Mouse (Mus musculus) hindbrain, embryonic 16.5 days (tissue): Measurements from ENCODE around the gene H2afz. TPM values are rescaled to one million over a fixed set of nuclear protein-coding genes. Genes with fewer than 3 reads are reported as not detected.
A peak's percentile ranks its signal among the peaks of the same experiment; 100 is the strongest.

Experiments used
- ATAC-seq: fragments of 200-750 bp; cut with Nextera tagmentation; 2 replicates; pipeline ENCODE4 v1.8.0; 2017; ENCODE audit warnings: moderate TSS enrichment, moderate library complexity
- H3K27ac ChIP-seq: fragments of 300-500 bp; sonication (generic); 2 replicates; pipeline ENCODE4 v1.5.1; 2014; ENCODE audit warnings: low read depth, mild to moderate bottlenecking, control low read depth, low read length, moderate library complexity
- H3K27me3 ChIP-seq: fragments of 300-500 bp; sonication (generic); replicated peaks from 2 replicates; pipeline ENCODE4 v1.6.1; 2014; ENCODE audit warnings: low read length; ENCODE audit not compliant: control insufficient read depth, insufficient read depth
- H3K36me3 ChIP-seq: fragments of 300-500 bp; sonication (generic); 2 replicates; pipeline ENCODE4 v1.6.1; 2014; ENCODE audit warnings: mild to moderate bottlenecking, low read length, moderate library complexity, mixed read lengths; ENCODE audit not compliant: control insufficient read depth, insufficient read depth
- H3K4me1 ChIP-seq: fragments of 300-500 bp; sonication (generic); 2 replicates; pipeline ENCODE4 v1.6.1; 2014; ENCODE audit warnings: low read depth, low read length; ENCODE audit not compliant: control insufficient read depth, insufficient read depth
- H3K4me2 ChIP-seq: fragments of 300-500 bp; sonication (generic); 2 replicates; pipeline ENCODE4 v1.6.1; 2014; ENCODE audit warnings: mild to moderate bottlenecking, low read length, control low read depth, moderate library complexity
- H3K4me3 ChIP-seq: fragments of 300-500 bp; sonication (generic); 2 replicates; pipeline ENCODE4 v1.5.1; 2014; ENCODE audit warnings: mild to moderate bottlenecking, low read length, control low read depth, moderate library complexity
- H3K9ac ChIP-seq: fragments of 300-500 bp; sonication (generic); 2 replicates; pipeline ENCODE4 v1.6.1; 2014; ENCODE audit warnings: low read depth, mild to moderate bottlenecking, control low read depth, low read length, moderate library complexity
- H3K9me3 ChIP-seq: fragments of 300-500 bp; sonication (generic); 2 replicates; pipeline ENCODE4 v1.6.1; 2014; ENCODE audit warnings: mild to moderate bottlenecking, low read length, moderate library complexity; ENCODE audit not compliant: control insufficient read depth
- WGBS: fragments of 180-500 bp; shearing (Covaris S2); extraction: QIAGEN DNeasy Blood & Tissue Kit; methylation state at CpG from one replicate; pipeline ENCODE4 v1.1.7; 2014; 5-methylcytosine and 5-hydroxymethylcytosine counted together
- polyA plus RNA-seq: library from polyadenylated mRNA; unstranded; fragments of >200 nt; fragmentation: Nextera tagmentation; extraction: Ambion mirVana; gene quantifications from 2 replicates; pipeline ENCODE4 v1.2.1, GENCODE M21; 2015

The H2afz gene
- polyA plus RNA-seq, 1 experiment from 2014 or later: 683 TPM

DNA sequence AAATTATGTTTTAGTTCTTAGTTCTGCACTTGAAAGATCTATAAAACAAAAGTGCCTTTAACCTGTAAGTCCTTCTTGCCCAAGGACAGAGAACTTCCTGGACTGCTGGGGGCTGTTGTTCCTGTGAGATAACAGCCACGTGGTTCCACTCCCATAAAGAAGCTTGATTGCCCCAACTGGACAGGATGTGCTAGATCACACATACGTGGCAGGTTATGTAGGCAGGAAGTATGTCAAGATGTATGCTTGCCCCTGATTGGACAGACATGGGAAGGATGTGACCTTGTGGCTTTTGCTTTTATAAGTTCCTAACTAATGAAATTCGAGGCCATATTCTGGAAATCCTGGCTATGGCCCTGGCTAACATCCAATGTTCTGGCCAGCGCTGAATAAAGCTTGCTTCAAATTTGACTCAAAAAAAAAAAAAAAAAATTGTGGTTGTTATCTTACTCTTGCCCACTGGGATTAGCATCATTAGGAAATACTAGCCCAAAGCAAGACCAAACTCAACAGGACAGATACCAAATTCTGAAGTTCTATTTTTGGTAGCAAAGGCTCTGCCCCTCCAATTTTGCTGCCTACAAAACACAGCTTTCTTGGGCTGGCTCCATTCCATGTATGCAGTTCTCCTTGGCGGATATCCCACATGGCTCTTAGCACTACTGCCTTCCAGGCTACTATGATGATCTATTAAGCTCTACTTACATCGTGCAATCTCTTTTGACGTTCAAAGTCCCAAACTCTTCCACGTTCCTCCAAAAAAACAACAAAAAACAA lies 3.7 kb upstream of the H2afz start:
- Histone ChIP-seq H3K4me1 (peaks cover 5% of the 10 kb centered on the region), H3K27ac (no peak overlapping the region), H3K4me3 (no peak overlapping the region), H3K9me3 (no peaks in the 10 kb centered on the region), H3K36me3 (no peaks in the 10 kb centered on the region), H3K27me3 (no peaks in the 10 kb centered on the region), H3K4me2 (no peak overlapping the region), H3K9ac (no peak overlapping the region)
- 75% methylated on average over 8 of the region's 8 CpGs for WGBS
- no peak for ATAC-seq

DNA sequence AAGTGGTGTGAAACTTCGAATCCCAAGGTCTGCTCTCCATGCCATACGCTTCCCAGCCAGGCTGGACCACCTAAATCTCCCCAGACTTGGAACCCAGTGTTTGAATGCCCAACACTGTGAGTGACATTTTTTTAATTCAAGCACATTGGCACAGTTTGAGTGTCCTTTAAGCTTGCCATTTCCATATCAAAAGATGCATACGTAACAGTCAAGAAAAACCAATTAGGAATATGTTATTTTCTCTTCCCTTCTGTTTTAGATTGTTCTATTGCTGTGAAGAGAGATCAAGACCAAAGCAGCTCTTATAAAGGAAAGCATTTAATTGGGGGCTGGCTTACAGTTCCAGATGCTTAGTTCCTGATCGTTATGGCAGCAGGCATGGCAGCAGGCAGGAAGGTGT lies 2.9 kb upstream of the H2afz start:
- H3K4me2 ChIP-seq: no peak overlapping the region
- no peak overlapping the region for H3K4me3 ChIP-seq
- peaks cover 7% of the 10 kb centered on the region for H3K4me1 ChIP-seq
- H3K36me3 ChIP-seq: no peaks in the 10 kb centered on the region
- WGBS: 85% methylated on average over 4 of the region's 4 CpGs
- H3K27ac ChIP-seq: no peak overlapping the region
- no peaks in the 10 kb centered on the region for H3K9me3 ChIP-seq
- ATAC-seq: no peak
- no peak overlapping the region for H3K9ac ChIP-seq
- H3K27me3 ChIP-seq: no peaks in the 10 kb centered on the region

DNA sequence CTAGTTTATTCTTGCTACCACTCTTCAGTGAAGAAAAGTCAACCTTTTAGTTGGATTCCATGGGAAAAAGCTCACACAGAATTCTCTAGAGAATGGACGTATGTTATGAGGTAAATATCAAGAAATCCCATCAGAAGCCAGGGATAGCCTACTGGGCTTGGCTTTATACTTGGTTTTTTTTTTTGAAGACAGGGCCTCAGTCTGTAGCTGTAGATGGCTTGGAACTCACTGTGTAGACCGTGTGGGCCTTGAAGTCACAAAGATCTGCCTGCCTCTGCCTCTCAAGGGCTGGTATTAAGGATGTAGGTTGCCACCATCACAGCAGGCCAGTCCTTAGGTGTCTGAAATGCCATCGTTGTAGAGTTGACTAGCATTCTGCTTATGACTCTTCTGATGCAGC lies 1.7 kb upstream of the H2afz start:
- Histone ChIP-seq H3K9me3 (no peaks in the 10 kb centered on the region), H3K36me3 (no peaks in the 10 kb centered on the region), H3K4me3 (no peak overlapping the region), H3K27ac (no peak overlapping the region), H3K4me2 (no peak overlapping the region), H3K27me3 (no peaks in the 10 kb centered on the region), H3K4me1 (peaks cover 11% of the 10 kb centered on the region), H3K9ac (no peak overlapping the region)
- ATAC-seq: no peak
- WGBS: 95% methylated on average over 3 of the region's 3 CpGs

DNA sequence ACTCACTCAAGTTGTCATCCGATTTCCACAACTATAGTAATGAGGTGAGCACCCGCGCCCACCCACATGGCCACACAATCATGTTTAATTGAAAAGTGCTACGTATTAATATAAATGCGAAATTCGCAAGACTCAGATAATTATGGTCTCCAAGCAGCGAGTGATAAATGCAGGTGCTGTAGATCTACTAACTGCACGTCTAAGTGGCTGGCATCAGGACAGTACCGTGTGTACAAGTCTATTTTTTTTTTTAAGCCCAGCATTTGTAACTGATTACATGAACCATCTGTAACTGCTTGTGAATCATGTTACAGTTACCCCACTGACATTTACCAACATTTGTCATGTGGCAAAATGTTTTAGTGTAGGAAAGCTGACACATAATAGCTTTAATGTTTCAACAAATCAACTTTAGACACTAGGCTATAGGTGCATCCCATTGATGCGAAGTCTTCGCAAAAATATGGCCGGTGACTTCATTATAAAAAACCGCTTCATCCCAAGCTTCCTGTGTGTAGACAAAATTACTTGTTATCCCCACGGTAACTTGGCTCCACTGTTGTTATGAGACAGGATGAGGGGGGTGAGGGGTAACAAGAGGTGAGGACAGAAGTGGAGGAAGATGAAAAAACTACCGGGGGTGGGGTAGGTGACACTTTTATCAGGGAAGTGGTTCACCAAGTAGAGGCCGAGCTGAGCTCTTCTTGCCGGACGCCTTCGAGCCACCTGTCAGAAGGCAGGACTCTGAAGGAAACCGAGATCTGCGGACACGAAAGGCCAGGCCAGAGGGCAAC lies 760 bp upstream of the H2afz start:
- H3K9ac ChIP-seq: peak overlapping the region; percentile 82
- WGBS: 33% methylated on average over 22 of the region's 22 CpGs
- H3K27ac ChIP-seq: peak overlapping the region; percentile 88
- H3K36me3 ChIP-seq: no peaks in the 10 kb centered on the region
- no peaks in the 10 kb centered on the region for H3K9me3 ChIP-seq
- H3K27me3 ChIP-seq: no peaks in the 10 kb centered on the region
- H3K4me1 ChIP-seq: peaks cover 13% of the 10 kb centered on the region
- peak overlapping the region; percentile 85 for H3K4me3 ChIP-seq
- peak overlapping the region; percentile 62 for H3K4me2 ChIP-seq
- ATAC-seq: no peak

DNA sequence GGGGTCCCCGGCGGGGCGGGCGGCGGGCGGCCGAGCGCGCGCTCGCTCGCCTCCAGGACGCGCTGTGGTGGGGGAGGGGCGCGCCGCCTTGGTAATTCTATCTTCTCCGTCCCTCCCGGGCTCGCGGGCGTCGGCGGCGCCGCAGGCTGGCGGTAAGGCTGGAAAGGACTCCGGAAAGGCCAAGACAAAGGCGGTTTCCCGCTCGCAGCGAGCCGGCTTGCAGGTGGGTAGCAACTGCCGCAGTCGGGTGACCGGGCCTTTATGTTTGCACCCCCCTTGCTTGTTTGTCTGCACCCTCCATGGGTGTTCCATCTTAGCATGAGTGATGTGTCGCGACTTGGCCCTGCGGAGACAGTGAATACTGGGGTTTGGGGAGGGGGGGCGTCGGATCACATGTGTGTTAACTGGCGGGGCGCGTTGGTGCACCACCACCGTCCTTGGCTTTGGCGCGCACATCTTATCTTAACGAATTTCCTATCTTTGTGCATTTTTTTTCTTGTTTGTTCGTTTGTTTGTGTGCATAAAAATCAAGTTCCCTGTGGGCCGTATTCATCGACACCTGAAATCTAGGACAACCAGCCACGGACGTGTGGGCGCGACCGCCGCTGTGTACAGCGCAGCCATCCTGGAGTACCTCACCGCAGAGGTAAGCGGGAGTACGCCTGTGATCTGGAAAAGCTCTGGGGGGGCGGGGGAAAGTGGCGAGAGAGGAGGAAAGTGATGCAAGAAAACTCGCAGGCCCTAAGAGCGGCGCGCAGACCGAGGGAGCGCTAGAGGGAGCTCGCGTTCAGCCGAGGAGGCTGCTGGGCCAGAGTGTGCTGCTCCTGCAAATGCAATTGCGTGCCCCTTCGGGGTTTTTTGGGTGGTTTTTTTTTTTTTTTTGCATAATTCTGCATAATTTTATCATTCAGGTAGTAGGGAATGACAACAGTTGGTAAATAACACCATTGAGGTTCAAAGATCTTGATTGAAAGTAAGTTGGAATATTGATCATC lies 998 bp downstream of the H2afz start:
- peak overlapping the region; percentile 53 for H3K4me2 ChIP-seq
- H3K27me3 ChIP-seq: no peaks in the 10 kb centered on the region
- no peaks in the 10 kb centered on the region for H3K36me3 ChIP-seq
- peak overlapping the region; percentile 95 for H3K27ac ChIP-seq
- no peaks in the 10 kb centered on the region for H3K9me3 ChIP-seq
- peak; percentile 60 for ATAC-seq
- peak overlapping the region; percentile 85 for H3K4me3 ChIP-seq
- under 1% methylated on average over 57 of the region's 74 CpGs for WGBS
- H3K9ac ChIP-seq: peak overlapping the region; percentile 92
- H3K4me1 ChIP-seq: peaks cover 21% of the 10 kb centered on the region

DNA sequence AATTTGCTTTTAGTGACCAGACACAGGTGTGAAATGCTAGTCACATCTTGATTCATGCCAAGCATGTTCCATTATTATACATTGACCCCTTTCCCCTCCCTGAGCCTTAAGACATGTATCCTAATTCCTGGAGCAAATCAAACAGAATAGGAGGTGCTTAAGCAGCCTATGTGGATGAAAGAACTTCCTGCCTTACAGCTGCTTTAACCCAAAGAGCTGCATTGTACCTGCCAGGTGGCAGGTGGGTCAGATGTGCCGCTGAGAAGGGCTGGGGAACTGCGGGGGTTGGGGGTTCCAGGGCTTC lies 2.8 kb downstream of the H2afz start:
- Histone ChIP-seq H3K4me2 (peak overlapping the region; percentile 83), H3K9me3 (no peaks in the 10 kb centered on the region), H3K4me3 (peak overlapping the region; percentile 94), H3K36me3 (no peaks in the 10 kb centered on the region), H3K27ac (peak overlapping the region; percentile 99), H3K9ac (peak overlapping the region; percentile 100), H3K4me1 (peaks cover 21% of the 10 kb centered on the region), H3K27me3 (no peaks in the 10 kb centered on the region)
- ATAC-seq: no peak
- 0% methylated on average over 2 of the region's 2 CpGs for WGBS

DNA sequence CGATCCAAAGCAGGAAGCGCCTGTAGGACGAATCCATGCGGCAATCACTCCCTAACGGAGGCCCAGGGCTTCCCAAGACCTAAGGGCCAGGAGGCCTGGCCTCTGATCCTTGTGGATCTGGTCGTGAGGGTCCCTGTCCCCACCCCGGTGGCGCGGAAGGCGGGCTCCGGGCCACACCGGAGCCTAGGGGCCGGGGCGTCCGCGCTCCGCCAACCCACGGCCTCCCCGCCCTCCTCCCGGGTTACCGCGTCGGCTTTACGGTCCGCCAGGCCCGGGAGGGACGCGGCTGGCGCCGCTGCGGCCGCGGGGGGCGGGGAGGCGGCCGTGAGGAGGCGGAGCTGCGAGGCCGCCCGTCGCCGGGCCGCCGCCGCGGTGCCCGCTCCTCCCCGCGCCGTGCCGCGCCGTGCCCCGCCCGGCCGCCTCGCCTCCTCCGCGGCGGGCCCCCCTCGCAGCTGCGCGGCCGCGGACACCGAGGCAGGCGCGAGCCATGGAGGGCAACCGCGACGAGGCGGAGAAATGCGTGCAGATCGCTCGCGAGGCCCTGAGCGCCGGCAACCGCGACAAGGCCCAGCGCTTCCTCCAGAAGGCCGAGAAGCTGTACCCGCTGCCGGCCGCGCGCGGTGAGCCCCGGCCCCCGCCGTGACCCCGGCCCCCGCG lies 3.3 kb downstream of the H2afz start, which contains the start of gene Dnajb14:
Gene Dnajb14, plus strand, starts transcription at position 239 of the 657 bp plus-strand sequence.
- peak within 1 kb of the TSS; percentile 100 for H3K9ac ChIP-seq
- no peaks in the 10 kb centered on the region for H3K9me3 ChIP-seq
- peak within 1 kb of the TSS; percentile 83 for H3K4me2 ChIP-seq
- H3K4me1 ChIP-seq: peaks cover 21% of the 10 kb centered on the region
- H3K36me3 ChIP-seq: no peaks in the 10 kb centered on the region
- WGBS: under 1% methylated on average over 41 of the region's 94 CpGs
- H3K4me3 ChIP-seq: peak within 1 kb of the TSS; percentile 94
- H3K27ac ChIP-seq: peak within 1 kb of the TSS; percentile 99
- ATAC-seq: peak; percentile 25
- no peaks in the 10 kb centered on the region for H3K27me3 ChIP-seq

DNA sequence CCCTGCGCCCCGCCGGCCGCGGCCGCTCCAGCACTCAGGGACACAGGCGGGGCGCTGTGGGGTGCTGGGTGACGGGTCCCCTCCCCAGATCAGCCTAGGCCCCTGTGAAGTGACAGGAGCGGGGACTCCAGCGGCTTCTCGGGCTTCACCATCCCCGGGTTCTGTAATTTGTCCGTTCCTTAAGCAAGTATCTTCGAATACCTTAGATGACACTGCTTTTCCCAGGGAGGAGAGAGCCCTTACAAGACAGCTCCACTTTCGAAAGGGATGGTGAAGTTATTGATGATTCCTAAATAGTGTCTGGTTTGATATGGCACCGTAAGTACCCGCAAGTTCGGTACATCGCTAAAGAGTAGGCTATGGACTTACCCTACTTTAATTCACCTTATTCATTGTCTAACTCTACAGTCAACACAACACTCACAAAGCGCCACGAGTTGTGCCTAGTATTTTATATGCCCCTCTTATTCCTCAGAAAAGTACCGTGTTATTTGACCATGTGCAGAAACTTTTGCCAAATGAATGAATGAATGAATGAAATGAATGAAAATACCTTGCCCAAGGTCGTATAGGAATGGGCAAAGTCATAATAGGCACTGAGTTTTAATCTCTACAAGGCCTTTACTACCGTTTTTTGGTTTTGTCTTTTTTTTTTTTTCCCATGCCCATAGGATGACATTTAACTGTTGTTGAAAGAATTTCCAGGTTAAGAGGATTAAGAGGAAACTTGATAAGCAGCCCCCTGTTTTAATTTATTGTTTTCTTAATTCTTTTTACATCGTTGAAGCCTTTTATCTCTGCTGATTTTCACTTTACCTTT lies 4.0 kb downstream of the H2afz start:
- Histone ChIP-seq H3K27ac (peak overlapping the region; percentile 99), H3K27me3 (no peaks in the 10 kb centered on the region), H3K9me3 (no peaks in the 10 kb centered on the region), H3K9ac (peak overlapping the region; percentile 100), H3K4me2 (peak overlapping the region; percentile 83), H3K4me1 (peaks cover 19% of the 10 kb centered on the region), H3K4me3 (peak overlapping the region; percentile 94), H3K36me3 (no peaks in the 10 kb centered on the region)
- 4% methylated on average over 25 of the region's 26 CpGs for WGBS
- ATAC-seq: no peak
